14 mouse cellular contexts compared by ENCODE assay signal in genomic region chr19:28772840-28773570, GRCm38 (mm10).
A peak's percentile ranks its signal among the peaks of the same experiment; 100 is the strongest.
DNase-seq lines count a peak whose midpoint lies in the region; ATAC-seq and TF ChIP-seq lines count a peak whose summit lies in the region.
"Had no signal": no experiment of that assay in that cellular context is flagged by ENCODE, and none has a peak within 500 bp of the region (broad histone marks: within the 10 kb centered on the region; RNA-seq: fewer than 3 reads in every experiment).

No protein-coding gene starts in this region.

- ATAC-seq in kidney, postnatal 0 days (replicated peaks; ENCODE audit: low FRiP score, low read depth), result no peak
- no peak for ATAC-seq in kidney, embryonic 16.5 days (ENCODE audit: low FRiP score, low TSS enrichment)
- ATAC-seq in granulocyte monocyte progenitor cell, adult 5-6 weeks (replicated peaks; ENCODE audit: poor library complexity, severe bottlenecking), result no peak
- ATAC-seq: midbrain, embryonic 15.5 days had no signal

- H3K9me3 ChIP-seq in kidney, postnatal 0 days (replicated peaks; ENCODE audit: low read length), result no peaks in the 10 kb centered on the region
- no peaks in the 10 kb centered on the region for H3K9me3 ChIP-seq in kidney, embryonic 16.5 days (ENCODE audit: low read length)
- H3K9me3 ChIP-seq: embryonic facial prominence, embryonic 12.5 days; heart, embryonic 15.5 days; midbrain, embryonic 15.5 days; stomach, embryonic 15.5 days had no signal

- no peaks in the 10 kb centered on the region for H3K36me3 ChIP-seq in kidney, postnatal 0 days (ENCODE audit: insufficient read depth, low read length)
- H3K36me3 ChIP-seq in kidney, embryonic 16.5 days (ENCODE audit: insufficient read depth, low read length), result no peaks in the 10 kb centered on the region
- no peaks in the 10 kb centered on the region for H3K36me3 ChIP-seq in splenic B cell, adult 2 months (ENCODE audit: control insufficient read depth, insufficient read depth, low read length, poor library complexity, severe bottlenecking)
- H3K36me3 ChIP-seq: embryonic facial prominence, embryonic 12.5 days; heart, embryonic 15.5 days; midbrain, embryonic 15.5 days; stomach, embryonic 15.5 days had no signal

- no peak overlapping the region for H3K4me2 ChIP-seq in kidney, postnatal 0 days (ENCODE audit: low read length)
- no peak overlapping the region for H3K4me2 ChIP-seq in kidney, embryonic 16.5 days (replicated peaks; ENCODE audit: low read depth, low read length)
- H3K4me2 ChIP-seq: embryonic facial prominence, embryonic 12.5 days; heart, embryonic 15.5 days; midbrain, embryonic 15.5 days; stomach, embryonic 15.5 days had no signal

- H3K4me1 ChIP-seq in kidney, postnatal 0 days (replicated peaks; ENCODE audit: insufficient read depth, low read length), result no peaks in the 10 kb centered on the region
- H3K4me1 ChIP-seq in kidney, embryonic 16.5 days (ENCODE audit: insufficient read depth, low read length), result peaks cover 1% of the 10 kb centered on the region; the same call in 1 of the 2 replicates
- H3K4me1 ChIP-seq: embryonic facial prominence, embryonic 12.5 days; heart, embryonic 15.5 days; midbrain, embryonic 15.5 days; stomach, embryonic 15.5 days had no signal

- H3K27ac ChIP-seq in kidney, postnatal 0 days, result no peak overlapping the region
- H3K27ac ChIP-seq in kidney, embryonic 16.5 days (ENCODE audit: low read length), result no peak overlapping the region
- H3K27ac ChIP-seq: embryonic facial prominence, embryonic 12.5 days; heart, embryonic 15.5 days; left cerebral cortex, adult 2 months; liver, embryonic 14.5 days; midbrain, embryonic 15.5 days; stomach, embryonic 15.5 days had no signal

- no peak overlapping the region for H3K4me3 ChIP-seq in kidney, postnatal 0 days (replicated peaks; ENCODE audit: low read depth, low read length)
- no peak overlapping the region for H3K4me3 ChIP-seq in kidney, embryonic 16.5 days (ENCODE audit: low read length)
- H3K4me3 ChIP-seq: embryonic facial prominence, embryonic 12.5 days; heart, embryonic 15.5 days; left cerebral cortex, adult 2 months; midbrain, embryonic 15.5 days; stomach, embryonic 15.5 days had no signal

- TF ChIP-seq CTCF in kidney, postnatal 0 days (IDR thresholded peaks at IDR 0.05; ENCODE audit: low read depth), result no peak

- DNase-seq in kidney, postnatal 0 days (ENCODE audit: low spot score), result peak; percentile 51
- DNase-seq in CD4-positive helper T cell, adult 2 months (ENCODE audit: low read depth, low spot score), result peak; percentile 23
- DNase-seq in ZHBTc4 (ENCODE audit: low read depth, low spot score), result peak; percentile 80
- peak; percentile 76 for DNase-seq in splenic B cell, adult 2 months (ENCODE audit: low read depth, low spot score)
- DNase-seq in adrenal gland, adult (ENCODE audit: inconsistent age in 2 of 2, low spot score in 1 of 2), result no peak
- no peak for DNase-seq in cerebellum, adult 9-11 months

- 51% methylated on average over 9 of the region's 9 CpGs for WGBS in kidney, postnatal 0 days
- WGBS in kidney, embryonic 16.5 days, result 53% methylated on average over 9 of the region's 9 CpGs

- H3K9ac ChIP-seq in kidney, postnatal 0 days (ENCODE audit: low read depth, low read length), result no peak overlapping the region
- no peak overlapping the region for H3K9ac ChIP-seq in kidney, embryonic 16.5 days (replicated peaks; ENCODE audit: low read length)
- H3K9ac ChIP-seq: embryonic facial prominence, embryonic 12.5 days; heart, embryonic 15.5 days; liver, embryonic 14.5 days; midbrain, embryonic 15.5 days; stomach, embryonic 15.5 days had no signal

- H3K27me3 ChIP-seq in kidney, postnatal 0 days (ENCODE audit: insufficient read depth, low read length), result no peaks in the 10 kb centered on the region
- no peaks in the 10 kb centered on the region for H3K27me3 ChIP-seq in kidney, embryonic 16.5 days (ENCODE audit: insufficient read depth, low read length)
- H3K27me3 ChIP-seq in splenic B cell, adult 2 months (ENCODE audit: control insufficient read depth, insufficient read depth, low read length, poor library complexity, severe bottlenecking), result no peaks in the 10 kb centered on the region
- H3K27me3 ChIP-seq: embryonic facial prominence, embryonic 12.5 days; heart, embryonic 15.5 days; midbrain, embryonic 15.5 days; stomach, embryonic 15.5 days had no signal

Comparison
In these comparisons a context has a peak if more than half of its experiments do, and no peak if none do; other contexts are left out.
1. DNase-seq: peak in kidney, postnatal 0 days (single experiment), CD4-positive helper T cell, adult 2 months (single experiment), ZHBTc4 (single experiment) and splenic B cell, adult 2 months (single experiment); none in adrenal gland, adult (0 of 2) and cerebellum, adult 9-11 months (single experiment).